Mouse (Mus musculus) MEL (cell line): Measurements from ENCODE around the gene Mpi. TPM values are rescaled to one million over a fixed set of nuclear protein-coding genes. Genes with fewer than 3 reads are reported as not detected.

ENCODE experiments used
- DNase-seq: peaks from one replicate; pipeline ENCODE4 v3.0.0; 2011; ENCODE audit warnings: low read depth, low spot score
- H3K27ac ChIP-seq: 2 replicates; pipeline ENCODE4 v1.5.1; 2012; ENCODE audit warnings: low read depth, mild to moderate bottlenecking, control low read depth, low read length, moderate library complexity; ENCODE audit not compliant: control insufficient read depth
- H3K27me3 ChIP-seq, 2 experiments: fragments of 150-350 bp in 1 of 2; sonication (generic) in 1 of 2; 2 replicates each; pipeline ENCODE4 v1.6.1; 2012; ENCODE audit warnings: low read length in 2 of 2, mild to moderate bottlenecking in 2 of 2, improper control_type of control experiment in 1 of 2, moderate library complexity in 1 of 2; ENCODE audit not compliant: insufficient read depth in 2 of 2, control insufficient read depth in 1 of 2
- H3K36me3 ChIP-seq, 2 experiments: 2 replicates each; pipeline ENCODE4 v1.6.1; 2012 to 2014; ENCODE audit warnings: low read length in 2 of 2, improper control_type of control experiment in 1 of 2, inconsistent platforms in 1 of 2, mild to moderate bottlenecking in 1 of 2; ENCODE audit not compliant: insufficient read depth in 2 of 2, control insufficient read depth in 1 of 2
- H3K4me1 ChIP-seq, 2 experiments: fragments of 150-350 bp in 1 of 2; sonication (generic) in 1 of 2; 2 replicates each; pipeline ENCODE4 v1.6.1; 2012; ENCODE audit warnings: low read length in 2 of 2, improper control_type of control experiment in 1 of 2, mild to moderate bottlenecking in 1 of 2; ENCODE audit not compliant: insufficient read depth in 2 of 2, control insufficient read depth in 1 of 2
- H3K4me3 ChIP-seq, 2 experiments: fragments of 150-350 bp in 1 of 2; sonication (generic) in 1 of 2; 2 replicates each; pipeline ENCODE4 v1.5.1; 2012; ENCODE audit warnings: low read depth in 2 of 2, low read length in 2 of 2, mild to moderate bottlenecking in 2 of 2, moderate library complexity in 2 of 2, control low read depth in 1 of 2, improper control_type of control experiment in 1 of 2; ENCODE audit not compliant: control insufficient read depth in 1 of 2, insufficient read depth in 1 of 2
- H3K79me2 ChIP-seq: 2 replicates; pipeline ENCODE4 v1.6.1; 2012; ENCODE audit warnings: mild to moderate bottlenecking, low read length, moderate library complexity; ENCODE audit not compliant: control insufficient read depth, poor library complexity, insufficient read depth
- H3K9ac ChIP-seq: 2 replicates; pipeline ENCODE4 v1.6.1; 2012; ENCODE audit warnings: low read depth, mild to moderate bottlenecking, control low read depth, low read length, moderate library complexity; ENCODE audit not compliant: control insufficient read depth, poor library complexity, severe bottlenecking
- H3K9me3 ChIP-seq: fragments of 150-350 bp; sonication (generic); replicated peaks from 2 replicates; pipeline ENCODE4 v1.6.1; 2012; ENCODE audit warnings: mild to moderate bottlenecking, low read length, improper control_type of control experiment, moderate library complexity; ENCODE audit not compliant: insufficient read depth
- CHD1 ChIP-seq: IDR thresholded peaks from 2 replicates; pipeline ENCODE4 v1.6.1; 2012; ENCODE audit warnings: low read depth, mild to moderate bottlenecking, inconsistent platforms, low read length, improper control_type of control experiment
- CHD2 ChIP-seq: IDR thresholded peaks from 2 replicates; pipeline ENCODE4 v1.6.1; 2011; ENCODE audit warnings: low read length, improper control_type of control experiment
- EP300 ChIP-seq, 2 experiments: IDR thresholded peaks; 2 replicates each; pipeline ENCODE4 v1.6.1; 2011; ENCODE audit warnings: improper control_type of control experiment in 2 of 2, low read length in 2 of 2, low read depth in 1 of 2, mild to moderate bottlenecking in 1 of 2
- GABPA ChIP-seq: IDR thresholded peaks from 2 replicates; pipeline ENCODE4 v1.6.1; 2012; ENCODE audit warnings: low read depth, mild to moderate bottlenecking, inconsistent platforms, low read length, improper control_type of control experiment, moderate library complexity
- HCFC1 ChIP-seq: IDR thresholded peaks from 2 replicates; pipeline ENCODE4 v1.6.1; 2012; ENCODE audit warnings: low read depth, mild to moderate bottlenecking, inconsistent platforms, low read length, improper control_type of control experiment, moderate library complexity
- MAFK ChIP-seq: IDR thresholded peaks from 2 replicates; pipeline ENCODE4 v1.6.1; 2011; ENCODE audit warnings: low read depth, mild to moderate bottlenecking, low read length, improper control_type of control experiment, borderline replicate concordance
- MAZ ChIP-seq: IDR thresholded peaks from 2 replicates; pipeline ENCODE4 v1.6.1; 2012; ENCODE audit warnings: low read depth, mild to moderate bottlenecking, inconsistent platforms, low read length, improper control_type of control experiment
- POLR2AphosphoS2 ChIP-seq: IDR thresholded peaks from 2 replicates; pipeline ENCODE4 v1.6.1; 2011; ENCODE audit warnings: low read length, improper control_type of control experiment
- RAD21 ChIP-seq: IDR thresholded peaks from 2 replicates; pipeline ENCODE4 v1.6.1; 2011; ENCODE audit warnings: mild to moderate bottlenecking, low read depth, low read length, improper control_type of control experiment
- RCOR1 ChIP-seq: IDR thresholded peaks from 2 replicates; pipeline ENCODE4 v1.6.1; 2012; ENCODE audit warnings: low read depth, mild to moderate bottlenecking, inconsistent platforms, low read length, improper control_type of control experiment
- SIN3A ChIP-seq: IDR thresholded peaks from 2 replicates; pipeline ENCODE4 v1.6.1; 2012; ENCODE audit warnings: low read length, improper control_type of control experiment, inconsistent platforms
- SMC3 ChIP-seq: IDR thresholded peaks from 2 replicates; pipeline ENCODE4 v1.6.1; 2011; ENCODE audit warnings: low read depth, low read length, improper control_type of control experiment
- TAL1 ChIP-seq: IDR thresholded peaks from 2 replicates; pipeline ENCODE4 v1.6.1; 2012; ENCODE audit warnings: mild to moderate bottlenecking, inconsistent platforms, low read length, moderate library complexity, mixed read lengths
- TCF12 ChIP-seq: IDR thresholded peaks from 2 replicates; pipeline ENCODE4 v1.6.1; 2014; ENCODE audit warnings: low read depth, mild to moderate bottlenecking, inconsistent platforms, low read length, improper control_type of control experiment, moderate library complexity
- USF2 ChIP-seq, 2 experiments: IDR thresholded peaks; 2 replicates each; pipeline ENCODE4 v1.6.1; 2011 to 2012; ENCODE audit warnings: improper control_type of control experiment in 2 of 2, low read length in 2 of 2, borderline replicate concordance in 1 of 2, inconsistent platforms in 1 of 2, low read depth in 1 of 2, mild to moderate bottlenecking in 1 of 2; ENCODE audit not compliant: insufficient read depth in 1 of 2
- ZC3H11A ChIP-seq: IDR thresholded peaks from 2 replicates; pipeline ENCODE4 v1.6.1; 2012; ENCODE audit warnings: low read depth, mild to moderate bottlenecking, inconsistent platforms, low read length, improper control_type of control experiment
- ZMIZ1 ChIP-seq: IDR thresholded peaks from 2 replicates; pipeline ENCODE4 v1.6.1; 2012; ENCODE audit warnings: low read depth, mild to moderate bottlenecking, inconsistent platforms, low read length, improper control_type of control experiment, moderate library complexity
- ZNF384 ChIP-seq: IDR thresholded peaks from 2 replicates; pipeline ENCODE4 v1.6.1; 2012; ENCODE audit warnings: low read depth, mild to moderate bottlenecking, inconsistent platforms, low read length, improper control_type of control experiment
- polyA plus RNA-seq, 2 experiments: library from polyadenylated mRNA; stranded (reverse) in 1 of 2; unstranded in 1 of 2; fragments of >175 nt in 1 of 2; fragments of >200 nt in 1 of 2; gene quantifications; 2 replicates each; pipeline versions ENCODE4 v1.2.1 to v1.2.4; 2012; ENCODE audit warnings: low replicate concordance in 2 of 2, low read depth in 1 of 2; ENCODE audit not compliant: insufficient read length in 2 of 2, insufficient read depth in 1 of 2, missing spikeins in 1 of 2
- total RNA-seq: library from RNA; depleted of rRNA; stranded (reverse); fragments of 300-350 nt; gene quantifications from 2 replicates; pipeline ENCODE4 v1.2.3, GENCODE M21; 2012

Mpi gene
- total and polyA plus RNA-seq, 3 experiments = 24.3 to 37.7 TPM; not detected in 1

- TF ChIP-seq CHD2 (no peak), MAZ (no peak), TCF12 (no peak), ZMIZ1 (no peak), CHD1 (no peak), GABPA (no peak)
These were observed 48.2 kb upstream of the Mpi start (continued) for GRCm38 (mm10) chr9:57600620-57601352.

DNA sequence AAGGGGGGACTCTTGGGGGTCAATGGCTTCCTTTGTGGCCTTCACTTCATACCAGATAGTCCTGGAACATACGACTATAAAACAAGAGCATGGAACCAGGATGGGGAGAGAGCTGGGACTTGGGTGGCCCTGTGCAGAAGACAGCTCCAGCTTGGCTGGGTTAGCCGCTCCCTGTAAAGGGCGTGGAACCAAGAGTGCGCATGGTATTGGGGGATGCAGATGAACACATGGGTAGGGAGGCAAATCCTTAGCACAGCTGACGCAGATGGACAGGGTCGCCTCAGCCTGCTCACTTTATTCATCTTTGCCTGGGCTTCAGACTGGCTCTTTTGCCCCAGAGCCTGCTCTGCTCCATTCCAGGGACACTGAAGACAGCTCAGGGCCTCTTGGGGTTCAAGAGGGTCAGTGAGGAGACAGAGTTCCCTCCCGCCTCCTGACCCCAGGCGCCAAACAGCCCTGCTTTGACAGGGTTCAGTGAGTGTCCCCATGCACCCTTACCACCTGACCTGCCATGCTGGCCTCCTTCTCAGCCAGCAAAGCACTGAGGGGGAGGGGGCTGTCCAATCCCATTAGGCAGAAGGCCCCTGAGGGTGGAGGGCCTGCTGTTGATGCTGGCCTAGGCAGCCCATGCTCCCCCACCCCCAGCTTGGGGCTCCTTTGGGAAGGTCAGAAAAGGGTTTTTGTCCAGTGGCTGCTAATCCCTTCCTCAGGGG lies 46.4 kb upstream of the Mpi start:
- H3K9me3 ChIP-seq = no peaks in the 10 kb centered on the region
- H3K27ac ChIP-seq = no peak overlapping the region
- H3K36me3 ChIP-seq = no peaks in the 10 kb centered on the region; a peak in 1 of 4 replicates
- TF ChIP-seq ZMIZ1 (no peak), MAFK (no peak), POLR2AphosphoS2 (no peak), ZC3H11A (no peak), HCFC1 (no peak), RAD21 (no peak), ZNF384 (no peak), CHD2 (no peak), EP300 (IDR thresholded peaks at IDR 0.05; ENCODE audit: low read depth in 1 of 2, low read length in 2 of 2) (no peak), SIN3A (no peak), TAL1 (no peak), SMC3 (no peak), USF2 (IDR thresholded peaks at IDR 0.05; ENCODE audit: borderline replicate concordance in 1 of 2, insufficient read depth in 1 of 2, low read depth in 1 of 2, low read length in 2 of 2) (no peak), RCOR1 (no peak)
- no peak overlapping the region for H3K9ac ChIP-seq
- H3K79me2 ChIP-seq = no peaks in the 10 kb centered on the region
- H3K4me3 ChIP-seq = no peak overlapping the region
- DNase-seq = no peak
- H3K4me1 ChIP-seq = peaks cover 0 to 6% of the 10 kb centered on the region in 2 experiments; a peak in 1 of 4 replicates
- no peaks in the 10 kb centered on the region for H3K27me3 ChIP-seq
